Mouse (Mus musculus): ENCODE data around the gene Cdk5. TPM values are rescaled to one million over a fixed set of nuclear protein-coding genes. Genes with fewer than 3 reads are reported as not detected.

Cdk5 gene
- total and polyA plus RNA-seq, 2 experiments from 2014 or later, result 104 to 168 TPM

GRCm38 (mm10) chr5:24389658-24390020 is 33.7 kb downstream of the Cdk5 start:
- DNase-seq (ENCODE audit: low spot score), result no peak
- no peak overlapping the region for H3K9ac ChIP-seq (replicated peaks; ENCODE audit: low read length, poor library complexity, severe bottlenecking)
- no peak for ATAC-seq (ENCODE audit: low FRiP score)
- H3K36me3 ChIP-seq (ENCODE audit: insufficient read depth, low read length), result no peaks in the 10 kb centered on the region
- no peaks in the 10 kb centered on the region for H3K9me3 ChIP-seq (ENCODE audit: low read length)
- no peak overlapping the region for H3K4me2 ChIP-seq (ENCODE audit: low read depth, low read length, poor library complexity, severe bottlenecking)
- no peak overlapping the region for H3K27ac ChIP-seq (ENCODE audit: low read depth, low read length)
- WGBS, result 80% methylated on average over 4 of the region's 4 CpGs
- peaks cover 13% of the 10 kb centered on the region for H3K4me1 ChIP-seq (ENCODE audit: insufficient read depth, low read length)
- H3K4me3 ChIP-seq (ENCODE audit: low read depth, low read length), result no peak overlapping the region
- 0 out of 2 replicates have a peak, but pooled peaks cover 7% of the 10 kb centered on the region for H3K27me3 ChIP-seq (ENCODE audit: insufficient read depth, low read length)
- no peak for TF ChIP-seq CTCF (IDR thresholded peaks at IDR 0.05)

- WGBS, result 67% methylated on average over 6 of the region's 7 CpGs
- DNase-seq (ENCODE audit: low spot score), result peak; percentile 35
Observed at GRCm38 (mm10) chr5:24389011-24389657, 34.2 kb downstream of the Cdk5 start.

GRCm38 (mm10) chr5:24388246-24388915 is 34.9 kb downstream of the Cdk5 start:
- H3K9me3 ChIP-seq (ENCODE audit: low read length), result no peaks in the 10 kb centered on the region
- 0 out of 2 replicates have a peak overlapping the region, but pooled peaks have one; percentile 18 for H3K27ac ChIP-seq (ENCODE audit: low read depth, low read length)
- TF ChIP-seq CTCF (IDR thresholded peaks at IDR 0.05), result no peak
- peak overlapping the region; percentile 69 for H3K9ac ChIP-seq (replicated peaks; ENCODE audit: low read length, poor library complexity, severe bottlenecking)
- H3K27me3 ChIP-seq (ENCODE audit: insufficient read depth, low read length), result 0 out of 2 replicates have a peak, but pooled peaks cover 7% of the 10 kb centered on the region
- H3K4me2 ChIP-seq (ENCODE audit: low read depth, low read length, poor library complexity, severe bottlenecking), result peak overlapping the region; percentile 96
- peaks cover 21% of the 10 kb centered on the region for H3K4me1 ChIP-seq (ENCODE audit: insufficient read depth, low read length)
- DNase-seq (ENCODE audit: low spot score), result no peak
- no peaks in the 10 kb centered on the region for H3K36me3 ChIP-seq (ENCODE audit: insufficient read depth, low read length)
- no peak for ATAC-seq (ENCODE audit: low FRiP score)
- 28% methylated on average over 23 of the region's 26 CpGs for WGBS
- peak overlapping the region; percentile 51 for H3K4me3 ChIP-seq (ENCODE audit: low read depth, low read length)

More at GRCm38 (mm10) chr5:24389011-24389657, 34.2 kb downstream of the Cdk5 start:
- no peak for ATAC-seq (ENCODE audit: low FRiP score)
- Histone ChIP-seq H3K36me3 (ENCODE audit: insufficient read depth, low read length) (no peaks in the 10 kb centered on the region), H3K27ac (ENCODE audit: low read depth, low read length) (no peak overlapping the region), H3K27me3 (ENCODE audit: insufficient read depth, low read length) (0 out of 2 replicates have a peak, but pooled peaks cover 7% of the 10 kb centered on the region), H3K4me3 (ENCODE audit: low read depth, low read length) (no peak overlapping the region), H3K9me3 (ENCODE audit: low read length) (no peaks in the 10 kb centered on the region), H3K4me2 (ENCODE audit: low read depth, low read length, poor library complexity, severe bottlenecking) (no peak overlapping the region), H3K4me1 (ENCODE audit: insufficient read depth, low read length) (peaks cover 18% of the 10 kb centered on the region), H3K9ac (replicated peaks; ENCODE audit: low read length, poor library complexity, severe bottlenecking) (no peak overlapping the region)
- no peak for TF ChIP-seq CTCF (IDR thresholded peaks at IDR 0.05)

GRCm38 (mm10) chr5:24387264-24388241 is 35.8 kb downstream of the Cdk5 start:
- peak; percentile 35 for ATAC-seq (ENCODE audit: low FRiP score)
- Histone ChIP-seq H3K27ac (ENCODE audit: low read depth, low read length) (0 out of 2 replicates have a peak overlapping the region, but pooled peaks have one; percentile 18), H3K4me3 (ENCODE audit: low read depth, low read length) (peak overlapping the region; percentile 51), H3K9me3 (ENCODE audit: low read length) (no peaks in the 10 kb centered on the region), H3K36me3 (ENCODE audit: insufficient read depth, low read length) (no peaks in the 10 kb centered on the region), H3K27me3 (ENCODE audit: insufficient read depth, low read length) (0 out of 2 replicates have a peak, but pooled peaks cover 7% of the 10 kb centered on the region), H3K9ac (replicated peaks; ENCODE audit: low read length, poor library complexity, severe bottlenecking) (peak overlapping the region; percentile 69), H3K4me2 (ENCODE audit: low read depth, low read length, poor library complexity, severe bottlenecking) (peak overlapping the region; percentile 96), H3K4me1 (ENCODE audit: insufficient read depth, low read length) (peaks cover 25% of the 10 kb centered on the region)
- peak; percentile 70 for TF ChIP-seq CTCF (IDR thresholded peaks at IDR 0.05)
- under 1% methylated on average over 72 of the region's 73 CpGs for WGBS
- DNase-seq (ENCODE audit: low spot score), result peak; percentile 88

GRCm38 (mm10) chr5:24385887-24386550 is 37.3 kb downstream of the Cdk5 start:
- DNase-seq (ENCODE audit: low spot score) (no peak), ATAC-seq (ENCODE audit: low FRiP score) (no peak)
- H3K27me3 ChIP-seq (ENCODE audit: insufficient read depth, low read length), result 0 out of 2 replicates have a peak, but pooled peaks cover 7% of the 10 kb centered on the region
- 78% methylated on average over 10 of the region's 10 CpGs for WGBS
- H3K36me3 ChIP-seq (ENCODE audit: insufficient read depth, low read length), result no peaks in the 10 kb centered on the region
- H3K4me2 ChIP-seq (ENCODE audit: low read depth, low read length, poor library complexity, severe bottlenecking), result no peak overlapping the region
- no peak overlapping the region for H3K9ac ChIP-seq (replicated peaks; ENCODE audit: low read length, poor library complexity, severe bottlenecking)
- H3K27ac ChIP-seq (ENCODE audit: low read depth, low read length), result no peak overlapping the region
- H3K4me1 ChIP-seq (ENCODE audit: insufficient read depth, low read length), result peaks cover 25% of the 10 kb centered on the region
- no peak for TF ChIP-seq CTCF (IDR thresholded peaks at IDR 0.05)
- H3K4me3 ChIP-seq (ENCODE audit: low read depth, low read length), result no peak overlapping the region
- no peaks in the 10 kb centered on the region for H3K9me3 ChIP-seq (ENCODE audit: low read length)

All from midbrain, postnatal 0 days (tissue).